8 mouse cellular contexts compared by ENCODE assay signal in the genomic region with DNA sequence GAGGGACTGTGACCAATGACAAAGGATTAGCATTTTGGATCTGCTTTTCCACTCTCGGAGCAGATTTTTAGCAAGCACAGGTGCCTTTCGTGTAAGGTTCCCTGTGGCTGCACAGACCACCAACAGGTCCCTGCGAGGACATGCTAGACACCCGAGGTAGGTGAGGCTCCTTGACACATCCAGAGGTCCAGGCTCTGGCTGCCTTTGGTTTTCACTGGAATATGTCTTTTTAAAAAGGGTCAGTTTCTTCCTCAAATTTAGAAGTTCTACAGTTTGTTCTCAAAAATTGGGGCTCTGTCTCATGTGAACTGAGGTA. TPM values are rescaled to one million over a fixed set of nuclear protein-coding genes. Genes with fewer than 3 reads are reported as not detected.
A peak's percentile ranks its signal among the peaks of the same experiment; 100 is the strongest.
DNase-seq lines count a peak whose midpoint lies in the region; ATAC-seq and TF ChIP-seq lines count a peak whose summit lies in the region.

No protein-coding gene starts in this region.

- H3K27me3 ChIP-seq in limb, embryonic 10.5 days (ENCODE audit: low read depth, poor library complexity, severe bottlenecking): no peaks in the 10 kb centered on the region
- no peaks in the 10 kb centered on the region for H3K27me3 ChIP-seq in neural tube, embryonic 14.5 days (ENCODE audit: control insufficient read depth, insufficient read depth, low read length)

- no peaks in the 10 kb centered on the region for H3K9me3 ChIP-seq in limb, embryonic 10.5 days (replicated peaks)
- H3K9me3 ChIP-seq in neural tube, embryonic 14.5 days (ENCODE audit: control insufficient read depth, low read length): no peaks in the 10 kb centered on the region

- peak overlapping the region; percentile 69 for H3K4me3 ChIP-seq in lung, adult 2 months (replicated peaks; ENCODE audit: extremely low read depth, low read depth, low read length)
- peak overlapping the region; percentile 23; the same call in 1 of the 2 replicates for H3K4me3 ChIP-seq in embryonic fibroblast, embryonic 13.5 days (ENCODE audit: insufficient read depth, low read length)
- peak overlapping the region; percentile 48 for H3K4me3 ChIP-seq in limb, embryonic 10.5 days
- H3K4me3 ChIP-seq in neural tube, embryonic 14.5 days (ENCODE audit: low read depth, low read length): peak overlapping the region; percentile 24

- ATAC-seq in neural tube, embryonic 14.5 days (ENCODE audit: low read depth): peak; percentile 45

- H3K36me3 ChIP-seq in limb, embryonic 10.5 days: no peaks in the 10 kb centered on the region
- no peaks in the 10 kb centered on the region for H3K36me3 ChIP-seq in neural tube, embryonic 14.5 days (ENCODE audit: control insufficient read depth, insufficient read depth, low read length)

- 17% methylated on average over 4 of the region's 4 CpGs for WGBS in lung, adult 2 months
- 2% methylated on average over 4 of the region's 4 CpGs for WGBS in limb, embryonic 10.5 days
- WGBS in neural tube, embryonic 14.5 days: 4% methylated on average over 4 of the region's 4 CpGs

- no peak for DNase-seq in lung, adult 2 months
- DNase-seq in lung, postnatal 14 days: no peak
- DNase-seq in limb, embryonic 10.5 days (ENCODE audit: low spot score): no peak
- DNase-seq in spleen, postnatal 36 days (ENCODE audit: low spot score in 2 of 2): no peak
- no peak for DNase-seq in urinary bladder, postnatal 10 days (ENCODE audit: low spot score)
- no peak for DNase-seq in layer of hippocampus, postnatal 36 days

- peak overlapping the region; percentile 41 for H3K9ac ChIP-seq in neural tube, embryonic 14.5 days (replicated peaks; ENCODE audit: low read depth, low read length)

- H3K4me1 ChIP-seq in lung, adult 2 months (ENCODE audit: control insufficient read depth, insufficient read depth, low read length): no peaks in the 10 kb centered on the region
- peaks cover 13% of the 10 kb centered on the region; the same call in 1 of the 2 replicates for H3K4me1 ChIP-seq in embryonic fibroblast, embryonic 13.5 days (ENCODE audit: control insufficient read depth, insufficient read depth, low read length)
- peaks cover 67% of the 10 kb centered on the region for H3K4me1 ChIP-seq in limb, embryonic 10.5 days
- H3K4me1 ChIP-seq in neural tube, embryonic 14.5 days (ENCODE audit: control insufficient read depth, insufficient read depth, low read length): peaks cover 20% of the 10 kb centered on the region

- H3K4me2 ChIP-seq in neural tube, embryonic 14.5 days (ENCODE audit: low read depth, low read length): peak overlapping the region; percentile 55

- no peak for TF ChIP-seq CTCF in lung, adult 2 months (IDR thresholded peaks at IDR 0.05; ENCODE audit: insufficient read depth, low read length)
- TF ChIP-seq CTCF in embryonic fibroblast, embryonic 13.5 days (IDR thresholded peaks at IDR 0.05; ENCODE audit: borderline replicate concordance, insufficient read depth, low read length): no peak

- TF ChIP-seq POLR2A in lung, adult 2 months (IDR thresholded peaks at IDR 0.05; ENCODE audit: borderline replicate concordance, extremely low read depth, low read depth, low read length): no peak
- no peak; the same call in 1 of the 2 replicates for TF ChIP-seq POLR2A in embryonic fibroblast, embryonic 13.5 days (IDR thresholded peaks at IDR 0.05; ENCODE audit: low read depth, low read length)

- peak overlapping the region; percentile 70 for H3K27ac ChIP-seq in embryonic fibroblast, embryonic 13.5 days (ENCODE audit: insufficient read depth, low read length)
- H3K27ac ChIP-seq in limb, embryonic 10.5 days: peak overlapping the region; percentile 83
- H3K27ac ChIP-seq in neural tube, embryonic 14.5 days (ENCODE audit: low read depth, low read length): peak overlapping the region; percentile 60

RNA-seq across cellular contexts. Expression of a gene that starts 34.8 kb away (rescaled TPM):
- 9.1 and 11.2 TPM in 2 replicates for polyA plus RNA-seq in lung, adult 2 months (2012; rRNA removed)
- 1.8 and 2.2 TPM in 2 replicates for polyA plus RNA-seq in embryonic fibroblast, embryonic 13.5 days (2011; ENCODE audit: insufficient read length, low read depth, missing spikeins)
- polyA plus RNA-seq in limb, embryonic 10.5 days (2016; fragmentation: Nextera tagmentation; extraction: Ambion mirVana): 4.3 and 4.7 TPM in 2 replicates
- 8.2 and 9.6 TPM in 2 replicates for polyA plus RNA-seq in neural tube, embryonic 14.5 days (2014; fragmentation: Nextera tagmentation; extraction: Ambion mirVana)
- 1 to 10 TPM; 8.3 to 9.8 TPM for total RNA-seq in layer of hippocampus, postnatal 36 days (2021)
